Mouse (Mus musculus) large intestine, adult 2 months (tissue): Measurements from ENCODE around the gene Snx12. TPM values are rescaled to one million over a fixed set of nuclear protein-coding genes. Genes with fewer than 3 reads are reported as not detected.
"Not testable (repeated sequence)": the region's sequence is repeated elsewhere in the genome, so short reads cannot be mapped to it uniquely, and the experiment has no call there.

Experiments used
- DNase-seq: peaks from one replicate; pipeline ENCODE4 v3.0.0-alpha.2; 2012; ENCODE audit warnings: low read depth, low spot score
- WGBS: fragments of 180-500 bp; shearing (Covaris S2); methylation state at CpG from one replicate; pipeline ENCODE4 v1.1.7; 2018; 5-methylcytosine and 5-hydroxymethylcytosine counted together
- polyA plus RNA-seq: library from polyadenylated mRNA; depleted of rRNA; stranded (reverse); fragments of >200 nt; gene quantifications from 2 replicates; pipeline ENCODE4 v1.2.3, GENCODE M21; 2012; rRNA removed

Gene Snx12
- polyA plus RNA-seq, 1 experiment = 18.2 TPM

GRCm38 (mm10) chrX:101157488-101157887, 64.9 kb downstream of the Snx12 start:
- 83% methylated on average over 2 of the region's 2 CpGs for WGBS
- DNase-seq = no peak

DNA sequence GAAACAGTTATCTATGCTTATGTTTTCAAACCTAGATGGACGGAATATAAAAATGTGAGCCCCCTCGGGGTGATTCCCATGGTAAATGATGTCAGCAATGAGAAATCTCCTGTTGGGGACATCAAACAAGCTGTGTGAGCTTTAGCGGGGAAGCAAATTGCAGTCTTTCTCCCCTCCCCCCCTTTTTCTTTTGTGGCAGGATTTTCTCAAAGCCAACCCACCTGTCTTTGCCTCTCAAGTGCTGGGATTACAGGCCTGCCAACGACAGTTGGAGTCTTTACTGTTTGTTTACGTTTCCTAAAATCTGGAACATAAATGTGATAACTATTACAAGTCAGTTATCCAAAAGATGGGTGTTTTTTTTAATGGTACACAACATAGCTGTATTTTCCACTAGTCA, 66.0 kb downstream of the Snx12 start:
- 56% methylated on average over 5 of the region's 5 CpGs for WGBS
- no peak for DNase-seq

- no peak for DNase-seq
- 54% methylated on average over 4 of the region's 5 CpGs for WGBS
Observed at GRCm38 (mm10) chrX:101147506-101147905, 74.9 kb downstream of the Snx12 start.

DNA sequence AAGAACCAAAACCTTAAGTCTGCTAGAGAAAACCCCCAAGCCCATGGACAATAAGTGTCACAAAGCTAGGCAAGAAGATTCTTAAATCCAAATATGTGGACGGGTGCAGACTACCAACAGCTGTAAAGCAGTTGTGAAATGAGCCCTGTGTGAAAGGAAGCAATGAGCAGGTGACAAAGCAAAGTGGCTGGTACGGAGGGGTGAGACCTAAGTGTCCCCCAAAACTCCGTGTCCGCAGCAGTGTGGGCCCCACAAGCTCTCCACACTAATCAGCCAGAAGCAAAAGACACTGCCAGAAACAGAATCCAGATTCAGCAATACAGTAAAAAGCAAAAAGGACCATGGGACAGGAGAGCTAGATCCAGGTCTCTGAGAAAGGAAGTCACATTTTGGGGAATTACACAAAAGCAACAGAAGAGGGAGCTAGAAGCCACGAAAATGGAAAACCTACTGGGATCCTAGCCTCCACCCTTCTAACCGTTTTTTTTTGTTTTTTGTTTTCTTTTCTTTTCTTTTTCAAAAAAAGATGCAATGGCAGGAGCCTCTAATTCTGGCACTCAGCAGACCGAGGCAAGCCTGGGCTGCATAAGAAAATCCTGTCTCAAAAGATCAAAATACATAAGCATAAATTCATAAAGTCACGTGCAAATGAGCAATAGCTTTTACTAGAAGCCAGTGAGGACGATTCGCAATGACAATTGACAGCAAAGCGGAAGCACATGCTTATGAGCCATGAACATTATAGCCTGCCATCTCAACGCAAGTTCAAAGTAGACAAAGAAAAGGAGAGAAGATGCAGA, 90.2 kb downstream of the Snx12 start:
- WGBS = 23% methylated on average over 12 of the region's 12 CpGs
- no peak for DNase-seq

GRCm38 (mm10) chrX:101131001-101131400, 91.4 kb downstream of the Snx12 start:
- DNase-seq = no peak
- 25% methylated on average over 7 of the region's 7 CpGs for WGBS

GRCm38 (mm10) chrX:101128559-101128958, 93.8 kb downstream of the Snx12 start:
- 66% methylated on average over 2 of the region's 2 CpGs for WGBS
- no peak for DNase-seq

- no peak for DNase-seq
- 30% methylated on average over 2 of the region's 2 CpGs for WGBS
Observed at GRCm38 (mm10) chrX:101126977-101127376, 95.4 kb downstream of the Snx12 start.

- WGBS = 40% methylated on average over 7 of the region's 7 CpGs
- DNase-seq = no peak
Observed at GRCm38 (mm10) chrX:101126474-101126955, 95.8 kb downstream of the Snx12 start.

DNA sequence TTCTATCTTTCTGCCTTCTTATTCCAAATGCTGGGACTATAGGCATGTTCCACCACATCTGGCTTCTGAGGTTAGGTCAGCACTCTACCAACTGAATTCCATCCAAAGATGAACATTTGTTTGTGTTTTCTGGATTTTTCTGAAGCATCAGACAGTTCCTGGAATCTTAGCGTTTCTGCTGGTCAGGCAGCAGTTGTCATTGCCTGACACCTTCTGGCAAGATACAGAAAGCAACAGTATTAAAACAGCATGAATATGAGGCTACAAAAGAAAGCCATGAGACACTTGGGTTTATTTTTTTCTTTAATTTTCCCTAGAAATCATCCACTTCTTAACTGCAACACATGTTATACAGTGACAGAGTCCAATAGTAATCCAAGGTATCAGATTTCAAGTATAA, 101.8 kb downstream of the Snx12 start:
- WGBS = 39% methylated on average over 1 of the region's 1 CpGs
- no peak for DNase-seq

GRCm38 (mm10) chrX:101085920-101086319, 136.4 kb downstream of the Snx12 start, which contains the start of gene Slc7a3:
Gene Slc7a3, minus strand, starts transcription at chrX:101086020.
- WGBS = 44% methylated on average over 11 of the region's 11 CpGs
- no peak for DNase-seq

GRCm38 (mm10) chrX:101085211-101085610, 137.2 kb downstream of the Snx12 start:
- not testable (repeated sequence) for DNase-seq
- WGBS = 17% methylated on average over 9 of the region's 9 CpGs

- 61% methylated on average over 2 of the region's 2 CpGs for WGBS
- DNase-seq = no peak
Observed at GRCm38 (mm10) chrX:101084192-101084591, 138.2 kb downstream of the Snx12 start.

DNA sequence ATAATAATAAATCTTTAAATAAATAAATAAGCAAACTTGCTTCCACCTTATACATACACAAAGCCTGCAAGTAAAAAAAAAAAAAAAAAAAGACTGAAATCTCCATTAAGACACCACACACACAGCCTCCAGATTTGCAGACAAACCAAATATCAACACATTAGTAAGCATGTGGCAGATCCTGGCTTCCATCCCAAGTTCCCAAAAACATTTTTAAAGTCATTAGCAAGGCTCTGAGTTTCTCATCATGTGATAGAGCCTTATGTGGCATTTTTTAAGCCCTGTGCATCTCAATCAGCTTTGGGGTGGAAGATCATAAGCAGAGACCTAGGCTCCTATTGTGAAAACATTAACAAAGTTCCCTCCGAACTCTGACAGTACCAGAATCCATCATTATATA, 157.1 kb downstream of the Snx12 start:
- WGBS = 65% methylated on average over 1 of the region's 1 CpGs
- DNase-seq = no peak

DNA sequence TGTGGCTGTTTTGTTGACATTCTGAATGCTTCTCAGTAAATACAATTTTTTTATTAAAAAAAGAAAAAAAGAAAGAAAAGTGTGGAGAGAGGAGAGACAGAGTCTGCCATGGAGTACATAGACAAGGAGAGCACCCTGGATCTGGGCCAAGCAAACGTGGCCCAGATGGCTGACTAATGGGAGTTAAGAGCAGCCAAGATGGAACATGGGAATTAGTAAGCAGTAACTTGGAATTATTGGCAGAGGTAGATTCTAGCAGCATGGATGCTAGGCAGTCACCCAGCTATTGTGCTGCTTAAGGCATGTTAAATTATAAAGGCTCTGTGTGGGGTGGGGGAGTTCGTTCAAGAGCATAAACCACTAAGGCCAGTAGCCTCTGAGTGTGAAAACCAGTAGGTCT, 158.9 kb downstream of the Snx12 start:
- DNase-seq = no peak
- 41% methylated on average over 2 of the region's 2 CpGs for WGBS

- 89% methylated on average over 31 of the region's 31 CpGs for WGBS
- no peak for DNase-seq
Observed at GRCm38 (mm10) chrX:101059541-101059940, 162.8 kb downstream of the Snx12 start, which contains the start of gene Tex11. Gene Tex11, minus strand, starts transcription at chrX:101059667.

Other genes with a start within 250 kb of the Snx12 start
- not detected in 2 replicates for gene Tex11, start 162.9 kb downstream of the Snx12 start, polyA plus RNA-seq
- 0.56 and 1.1 TPM in 2 replicates for gene Slc7a3, start 136.5 kb downstream of the Snx12 start, polyA plus RNA-seq
- 18.2 and 22.2 TPM in 2 replicates for gene Foxo4, start 32.0 kb upstream of the Snx12 start, polyA plus RNA-seq
- gene Gm614, start 41.4 kb upstream of the Snx12 start, polyA plus RNA-seq = not detected in 2 replicates
- gene Il2rg, start 45.7 kb upstream of the Snx12 start, polyA plus RNA-seq = 23.9 and 24.0 TPM in 2 replicates
- gene Gm20489, start 46.5 kb upstream of the Snx12 start, polyA plus RNA-seq = not detected in 2 replicates
- gene Med12, start 51.5 kb upstream of the Snx12 start, polyA plus RNA-seq = 56.7 and 77.4 TPM in 2 replicates
- gene Nlgn3, start 76.6 kb upstream of the Snx12 start, polyA plus RNA-seq = 0.10 and 0.26 TPM in 2 replicates
- gene Gjb1, start 153.8 kb upstream of the Snx12 start, polyA plus RNA-seq = 88.4 and 102 TPM in 2 replicates
- 10.2 and 17.0 TPM in 2 replicates for gene Zmym3, start 198.3 kb upstream of the Snx12 start, polyA plus RNA-seq
- 89.2 and 104 TPM in 2 replicates for gene Nono, start 206.8 kb upstream of the Snx12 start, polyA plus RNA-seq
- gene Itgb1bp2, start 226.5 kb upstream of the Snx12 start, polyA plus RNA-seq = 0.86 and 1.2 TPM in 2 replicates